Mouse (Mus musculus) left cerebral cortex, adult 2 months (tissue): Measurements from ENCODE around the gene Npepps. TPM values are rescaled to one million over a fixed set of nuclear protein-coding genes. Genes with fewer than 3 reads are reported as not detected.
A peak's percentile ranks its signal among the peaks of the same experiment; 100 is the strongest.
"Not testable (repeated sequence)": the region's sequence is repeated elsewhere in the genome, so short reads cannot be mapped to it uniquely, and the experiment has no call there.

Source experiments
- DNase-seq, 2 experiments: peaks; one replicate each; pipeline ENCODE4 v3.0.0; 2021 to 2022; ENCODE audit warnings: low spot score in 2 of 2, mixed read lengths in 1 of 2; ENCODE audit errors: extremely low spot score in 1 of 2
- H3K27ac ChIP-seq: fragments of 200-600 bp; 2 replicates; pipeline ENCODE4 v1.8.1; 2022
- H3K4me3 ChIP-seq: fragments of 200-600 bp; 2 replicates; pipeline ENCODE4 v1.8.1; 2022
- CTCF ChIP-seq: fragments of 200-600 bp; IDR thresholded peaks from 2 replicates; pipeline ENCODE4 v1.8.1; 2022; ENCODE audit warnings: antibody characterized with exemption, mild to moderate bottlenecking, moderate library complexity
- intact Hi-C: fragments of 180-260 bp; cut with DNase I; formaldehyde crosslinking; loops from one replicate; pipeline ENCODE4 v1.15.1; 2025
- long read RNA-seq, 2 experiments: library from polyadenylated mRNA; stranded (forward); transcript quantifications; one replicate each; pipeline ENCODE4 v2.0.0; 2021; ENCODE audit warnings: borderline mapping rate in 2 of 2
- total RNA-seq, 2 experiments: library from RNA; stranded (reverse); gene quantifications; 2 replicates each; pipeline ENCODE4 v1.2.3; 2021

Gene Npepps
- 100 to 1,000 TPM; 142 to 143 TPM for total RNA-seq
- long read RNA-seq, experiment 1, full-length matches to known transcripts, result 52 of 82 reads
- long read RNA-seq, experiment 1, partial matches to known transcripts, result 14 of 82 reads
- long read RNA-seq, experiment 1, other reads (novel, unspliced or antisense), result 16 of 82 reads
- long read RNA-seq, experiment 2, full-length matches to known transcripts, result 49 of 71 reads
- long read RNA-seq, experiment 2, partial matches to known transcripts, result 13 of 71 reads
- long read RNA-seq, experiment 2, other reads (novel, unspliced or antisense), result 9 of 71 reads

DNA sequence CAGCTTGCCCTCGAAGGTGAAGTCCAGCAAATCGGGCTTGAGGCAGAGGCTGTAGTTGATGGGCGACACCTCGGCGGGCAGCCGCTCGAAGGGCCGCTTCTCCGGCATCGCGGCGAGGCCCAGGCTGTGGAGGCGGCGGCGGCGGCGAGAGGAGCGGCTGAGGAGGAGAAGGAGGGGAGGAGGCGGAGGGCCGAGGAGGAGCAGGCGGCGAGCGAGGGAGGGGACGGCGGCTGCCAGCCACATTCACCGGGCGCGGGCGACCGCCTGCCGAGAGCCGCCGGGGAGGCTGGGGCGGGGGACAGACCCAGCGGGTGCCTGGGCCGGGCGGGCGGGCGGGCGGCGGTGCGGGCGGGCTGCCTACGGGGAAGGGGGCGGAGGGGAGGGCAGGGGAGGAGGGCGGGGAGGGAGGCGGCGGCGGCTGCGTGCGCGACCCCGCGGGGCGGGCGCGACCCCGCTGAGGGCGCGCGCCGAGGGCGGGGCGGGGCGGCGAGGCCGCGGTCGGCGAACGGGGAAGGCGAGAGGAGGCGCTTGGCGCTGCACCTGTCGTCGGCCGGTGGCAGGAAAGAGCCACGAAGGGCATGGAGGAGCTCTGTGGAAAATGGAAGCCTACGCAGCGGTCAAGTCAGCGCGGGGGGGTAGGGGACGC, at the start of gene Npepps:
Npepps (minus strand) TSS at position 423 of the 646 bp plus-strand sequence.
- no peak for TF ChIP-seq CTCF
- intact Hi-C loops, result loop anchor here (1.0 kb wide), 1 partner anchor 35 kb away; the partner anchor contains the start of gene Mrpl45
- peak within 1 kb of the TSS; percentile 97 for H3K4me3 ChIP-seq
- H3K27ac ChIP-seq, result peak within 1 kb of the TSS; percentile 100
- DNase-seq, result peak; percentile 73 to 76

DNA sequence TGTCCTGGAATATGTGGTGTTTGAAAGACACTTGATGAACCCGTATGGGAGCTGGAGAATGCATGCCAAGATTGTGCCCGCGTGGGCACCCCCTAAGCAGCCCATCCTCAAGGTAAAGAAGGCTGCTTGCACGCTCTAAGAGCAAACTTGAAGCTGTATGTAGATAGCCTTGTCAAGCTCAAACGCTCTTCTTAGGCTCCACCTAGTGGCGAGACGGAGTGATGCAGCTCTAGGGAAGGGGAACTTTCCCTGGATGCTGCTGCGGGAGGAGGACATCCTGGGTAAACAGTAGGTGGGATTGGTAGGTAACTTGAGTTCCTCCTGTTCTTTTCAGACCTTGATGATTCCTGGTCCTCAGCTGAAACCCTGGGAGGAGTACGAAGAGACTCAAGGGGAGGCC, 47.7 kb upstream of the Npepps start:
- no peak overlapping the region for H3K4me3 ChIP-seq
- peak; percentile 47 to 70 for DNase-seq
- intact Hi-C loops, result loop anchor here (5.0 kb wide), 1 partner anchor 131 kb away; no protein-coding TSS in a partner anchor
- TF ChIP-seq CTCF, result peak; percentile 91
- no peak overlapping the region for H3K27ac ChIP-seq

DNA sequence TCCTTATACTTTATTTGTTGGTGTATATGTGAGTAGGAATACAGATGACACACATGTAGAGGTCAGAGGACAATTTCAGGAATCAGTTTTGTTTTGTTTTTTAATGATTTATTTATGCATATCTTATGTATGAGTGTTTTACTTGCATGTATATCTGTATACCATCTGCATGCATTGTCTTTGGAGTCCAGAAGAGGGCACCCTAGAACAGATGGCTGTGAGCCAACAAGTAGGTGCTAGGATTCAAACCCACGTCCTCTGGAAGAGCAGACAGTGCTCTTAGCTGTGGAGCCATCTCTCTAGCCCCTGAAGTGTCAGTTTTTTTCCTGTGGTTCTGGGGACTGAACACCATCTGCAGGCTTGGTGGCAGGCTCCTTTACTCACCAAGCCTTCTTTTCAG, 44.8 kb upstream of the Npepps start:
- TF ChIP-seq CTCF, result peak; percentile 38
- DNase-seq, result no peak
- H3K27ac ChIP-seq, result no peak overlapping the region
- H3K4me3 ChIP-seq, result no peak overlapping the region
- intact Hi-C loops, result loop anchor here (5.0 kb wide), 1 partner anchor 128 kb away; no protein-coding TSS in a partner anchor

DNA sequence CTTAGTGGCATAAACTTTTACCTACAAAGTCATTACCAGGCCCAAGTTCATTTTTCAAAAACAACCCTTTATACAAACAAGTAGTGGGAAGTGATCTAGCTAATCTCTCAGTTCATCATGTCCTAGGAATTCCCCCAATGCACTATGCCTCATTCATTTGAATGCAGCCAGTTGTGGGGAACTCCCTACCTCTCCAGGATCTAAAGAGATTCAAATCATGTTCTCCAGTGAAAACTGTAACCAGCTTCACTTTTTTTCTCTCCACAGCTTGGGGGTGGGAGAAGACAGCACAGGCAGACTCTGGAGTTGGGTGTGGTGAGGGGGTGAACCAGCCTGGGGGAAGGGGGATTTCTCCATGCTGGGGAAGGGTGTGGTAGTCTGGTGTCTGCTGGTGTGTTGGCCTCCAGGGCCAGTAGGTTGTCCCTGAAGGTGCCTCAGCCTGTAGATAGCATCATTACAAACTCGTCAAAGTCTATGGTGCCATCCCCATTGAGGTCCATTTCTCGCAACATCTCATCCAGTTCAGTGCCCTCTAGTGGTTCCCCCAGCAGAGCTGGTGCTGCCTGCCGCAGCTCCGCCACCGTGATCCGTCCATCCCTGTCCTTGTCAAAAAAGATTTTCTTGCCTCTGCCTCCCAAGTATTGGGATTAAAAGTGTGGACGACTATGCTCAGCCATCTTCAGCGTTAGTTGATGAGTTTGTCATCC, 41.6 kb upstream of the Npepps start:
- H3K4me3 ChIP-seq, DNase-seq, H3K27ac ChIP-seq, intact Hi-C loops: not testable (repeated sequence)

DNA sequence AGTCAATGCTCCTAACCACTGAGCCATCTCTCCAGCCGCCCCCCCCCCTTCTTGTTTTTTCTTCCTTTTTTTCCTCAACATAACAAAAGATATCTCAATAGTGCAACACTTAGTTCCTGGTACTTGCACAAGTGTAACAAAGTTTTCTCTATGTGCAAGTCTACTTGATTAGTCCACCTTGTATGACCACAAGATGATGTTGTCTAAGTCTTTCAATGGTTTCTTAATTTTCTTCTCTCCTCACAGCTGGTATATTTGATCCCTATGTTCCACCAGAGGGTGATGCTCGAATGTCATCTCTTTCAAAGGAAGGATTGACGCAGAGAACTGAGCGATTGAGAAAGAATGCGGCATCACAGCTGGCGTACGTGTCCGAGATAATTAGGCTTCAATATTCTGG, 40.8 kb upstream of the Npepps start:
- DNase-seq, result no peak
- intact Hi-C loops, result no loop called here
- no peak overlapping the region for H3K27ac ChIP-seq
- no peak overlapping the region for H3K4me3 ChIP-seq
- TF ChIP-seq CTCF, result no peak

DNA sequence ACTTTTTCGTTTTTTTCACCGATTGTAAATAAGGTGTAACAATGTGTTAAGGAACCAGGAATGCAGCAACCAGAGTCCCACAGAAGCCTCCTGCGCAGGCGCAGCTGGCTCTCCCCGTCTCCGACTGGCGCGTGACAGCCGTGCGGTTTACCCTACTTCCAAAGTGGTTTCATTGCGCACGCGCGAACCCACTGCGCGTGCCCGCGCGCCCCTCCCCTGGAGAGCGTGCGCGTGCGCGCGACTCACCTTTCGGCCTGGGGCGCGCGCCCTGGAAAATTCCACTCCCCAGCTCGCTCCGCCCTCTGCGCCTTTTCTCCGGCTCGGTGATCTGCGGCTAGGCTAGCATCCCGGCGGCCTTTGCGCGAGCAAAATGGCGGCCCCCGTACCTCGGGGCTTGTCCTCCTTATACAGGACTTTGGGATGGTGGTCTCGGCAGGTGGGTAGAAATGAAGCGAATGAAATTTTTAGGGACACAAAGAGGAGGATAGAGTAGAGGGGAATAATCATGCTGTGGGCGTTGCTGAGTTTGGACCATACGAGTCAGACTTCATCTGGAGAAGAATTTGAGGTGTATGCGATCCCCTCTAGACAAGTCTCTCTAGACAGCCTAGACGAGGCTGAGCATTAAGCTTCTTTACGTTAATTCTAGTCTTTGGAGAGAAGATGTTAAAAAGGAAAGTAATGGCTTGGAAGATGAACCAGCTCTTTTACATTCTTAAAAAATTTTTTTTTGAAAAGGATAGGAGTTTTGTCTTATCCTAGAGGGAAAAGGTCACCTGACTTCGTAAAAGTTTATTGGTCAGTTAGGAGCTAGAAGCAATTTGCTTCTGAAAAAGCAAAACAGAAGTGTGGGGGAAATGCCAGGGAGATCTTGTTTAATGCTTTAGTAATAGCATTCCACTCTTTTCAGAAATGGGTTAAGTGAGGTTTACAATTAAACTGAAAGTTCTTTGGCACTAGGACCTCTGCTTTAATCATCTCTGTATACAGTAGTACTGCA, 35.4 kb upstream of the Npepps start, which contains the start of gene Mrpl45:
Mrpl45 (plus strand) TSS at position 213 of the 1,000 bp plus-strand sequence.
- H3K27ac ChIP-seq, result peak within 1 kb of the TSS; percentile 93
- H3K4me3 ChIP-seq, result peak within 1 kb of the TSS; percentile 79
- peak; percentile 99 for DNase-seq
- TF ChIP-seq CTCF, result no peak
- intact Hi-C loops, result loop anchor here (1.0 to 10.0 kb wide), 4 partner anchors 36 to 241 kb away; partner anchors contain the start of genes Kpnb1 and Npepps

DNA sequence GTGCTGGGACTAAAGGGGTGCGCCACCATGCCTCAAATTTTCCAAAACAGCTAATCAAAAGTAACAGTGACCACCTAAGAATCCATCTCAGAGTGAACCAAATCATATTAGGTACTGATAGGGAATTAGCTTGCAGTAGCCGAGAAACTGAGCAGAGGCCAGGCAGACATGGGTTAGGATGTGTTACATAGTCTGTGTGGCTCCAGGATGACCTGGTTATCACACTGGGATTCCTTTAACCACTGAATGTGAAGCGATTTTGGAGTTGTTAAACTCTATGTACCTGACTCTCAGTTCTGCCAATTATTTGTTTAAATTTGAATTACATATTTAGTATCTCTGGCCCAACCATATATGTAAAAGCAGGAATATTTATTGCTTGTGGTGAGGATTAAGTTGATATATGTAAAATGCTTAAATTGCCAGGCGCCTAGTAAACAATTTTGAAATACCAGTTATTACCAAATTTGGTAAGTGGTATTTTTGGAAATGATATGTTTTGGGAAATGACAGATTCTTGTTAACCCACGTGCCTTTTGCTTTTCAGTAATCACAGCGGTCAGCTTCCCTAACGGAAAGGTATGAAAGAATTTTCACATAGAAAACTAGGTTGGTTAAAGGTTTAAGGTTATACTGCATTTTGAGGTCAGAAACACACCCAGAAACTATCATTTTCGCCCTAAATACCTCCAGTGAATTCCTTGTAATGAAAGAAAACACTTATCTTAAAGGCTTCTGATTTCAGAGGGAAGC, 34.5 kb upstream of the Npepps start:
- H3K4me3 ChIP-seq, result peak overlapping the region; percentile 79
- TF ChIP-seq CTCF, result no peak
- DNase-seq, result no peak
- H3K27ac ChIP-seq, result peak overlapping the region; percentile 93
- intact Hi-C loops, result loop anchor here (1.0 to 10.0 kb wide), 4 partner anchors 35 to 240 kb away; partner anchors contain the start of genes Kpnb1 and Npepps

DNA sequence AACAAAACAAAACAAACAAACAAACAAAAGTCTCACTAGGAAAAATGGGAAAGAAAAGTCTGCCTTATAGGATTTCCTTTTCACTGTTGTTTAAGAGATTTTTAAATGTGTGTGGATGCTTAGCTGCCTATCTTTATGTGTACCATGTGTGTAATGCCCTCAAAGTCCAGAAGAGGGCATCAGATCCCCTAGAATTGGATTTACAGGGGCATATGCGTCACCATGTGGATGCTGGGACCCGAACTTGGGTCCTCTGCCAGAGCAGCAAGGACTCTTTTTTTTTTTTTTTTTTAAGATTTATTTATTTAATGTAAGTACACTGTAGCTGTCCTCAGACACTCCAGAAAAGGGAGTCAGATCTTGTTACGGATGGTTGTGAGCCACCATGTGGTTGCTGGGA, 33.7 kb upstream of the Npepps start:
- Histone ChIP-seq H3K4me3 (no peak overlapping the region), H3K27ac (no peak overlapping the region)
- peak; percentile 33 for TF ChIP-seq CTCF
- no peak for DNase-seq
- intact Hi-C loops, result loop anchor here (10.0 kb wide), 1 partner anchor 239 kb away; no protein-coding TSS in a partner anchor

DNA sequence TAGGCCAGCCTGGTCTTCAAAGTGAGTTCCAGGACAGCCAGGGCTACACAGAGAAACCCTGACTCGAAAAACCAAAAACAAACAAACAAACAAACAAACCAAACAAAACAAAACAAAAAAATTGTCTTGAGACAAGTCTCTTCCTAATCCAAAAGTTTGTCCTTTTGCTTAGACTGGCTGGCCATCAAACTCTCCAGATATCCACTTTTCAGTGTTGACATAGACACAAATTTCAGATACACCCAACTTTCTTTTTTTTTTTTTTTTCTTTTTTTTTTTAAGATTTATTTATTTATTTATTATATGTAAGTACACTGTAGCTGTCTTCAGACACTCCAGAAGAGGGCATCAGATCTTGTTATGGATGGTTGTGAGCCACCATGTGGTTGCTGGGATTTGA, 32.4 kb upstream of the Npepps start:
- not testable (repeated sequence) for H3K4me3 ChIP-seq, DNase-seq, H3K27ac ChIP-seq
- intact Hi-C loops, result loop anchor here (10.0 kb wide), 1 partner anchor 238 kb away; no protein-coding TSS in a partner anchor
